Mouse (Mus musculus) neural tube, embryonic 11.5 days (tissue): Measurements from ENCODE around the gene Rab7b. TPM values are rescaled to one million over a fixed set of nuclear protein-coding genes. Genes with fewer than 3 reads are reported as not detected.
A peak's percentile ranks its signal among the peaks of the same experiment; 100 is the strongest.

ENCODE experiments used
- ATAC-seq: fragments of 200-750 bp; cut with Nextera tagmentation; 2 replicates; pipeline ENCODE4 v1.8.0; 2017; ENCODE audit warnings: moderate number of reproducible peaks, mild to moderate bottlenecking, moderate TSS enrichment, moderate library complexity; ENCODE audit not compliant: insufficient read depth, low FRiP score, low TSS enrichment
- DNase-seq: peaks from one replicate; pipeline ENCODE4 v3.0.0-alpha.2; 2015; ENCODE audit warnings: low spot score
- H3K27ac ChIP-seq: fragments of 300-500 bp; sonication (generic); 2 replicates; pipeline ENCODE4 v1.5.1; 2014; ENCODE audit warnings: low read depth, mild to moderate bottlenecking, low read length
- H3K27me3 ChIP-seq: fragments of 300-500 bp; sonication (generic); 2 replicates; pipeline ENCODE4 v1.6.1; 2014; ENCODE audit warnings: mild to moderate bottlenecking, low read length, mixed read lengths; ENCODE audit not compliant: control insufficient read depth, insufficient read depth
- H3K36me3 ChIP-seq: fragments of 300-500 bp; sonication (generic); 2 replicates; pipeline ENCODE4 v1.6.1; 2014; ENCODE audit warnings: mild to moderate bottlenecking, low read length, moderate library complexity, mixed read lengths; ENCODE audit not compliant: control insufficient read depth, insufficient read depth
- H3K4me1 ChIP-seq: fragments of 300-500 bp; sonication (generic); 2 replicates; pipeline ENCODE4 v1.6.1; 2014; ENCODE audit warnings: low read length, mixed read lengths; ENCODE audit not compliant: control insufficient read depth, insufficient read depth
- H3K4me2 ChIP-seq: fragments of 300-500 bp; sonication (generic); 2 replicates; pipeline ENCODE4 v1.6.1; 2014; ENCODE audit warnings: low read depth, mild to moderate bottlenecking, moderate library complexity
- H3K4me3 ChIP-seq: fragments of 300-500 bp; sonication (generic); 2 replicates; pipeline ENCODE4 v1.5.1; 2014; ENCODE audit warnings: low read depth, low read length
- H3K9ac ChIP-seq: fragments of 300-500 bp; sonication (generic); 2 replicates; pipeline ENCODE4 v1.6.1; 2014; ENCODE audit warnings: mild to moderate bottlenecking, low read length
- H3K9me3 ChIP-seq: fragments of 300-500 bp; sonication (generic); 2 replicates; pipeline ENCODE4 v1.6.1; 2016; ENCODE audit warnings: low read length; ENCODE audit not compliant: control insufficient read depth
- WGBS: fragments of 180-500 bp; shearing (Covaris S2); extraction: QIAGEN DNeasy Blood & Tissue Kit; methylation state at CpG from one replicate; pipeline ENCODE4 v1.1.7; 2014; 5-methylcytosine and 5-hydroxymethylcytosine counted together
- polyA plus RNA-seq: library from polyadenylated mRNA; unstranded; fragments of >200 nt; fragmentation: Nextera tagmentation; extraction: Ambion mirVana; gene quantifications from 2 replicates; pipeline ENCODE4 v1.2.1, GENCODE M21; 2014

The Rab7b gene
- polyA plus RNA-seq, 1 experiment from 2014 or later = 0.62 TPM

DNA sequence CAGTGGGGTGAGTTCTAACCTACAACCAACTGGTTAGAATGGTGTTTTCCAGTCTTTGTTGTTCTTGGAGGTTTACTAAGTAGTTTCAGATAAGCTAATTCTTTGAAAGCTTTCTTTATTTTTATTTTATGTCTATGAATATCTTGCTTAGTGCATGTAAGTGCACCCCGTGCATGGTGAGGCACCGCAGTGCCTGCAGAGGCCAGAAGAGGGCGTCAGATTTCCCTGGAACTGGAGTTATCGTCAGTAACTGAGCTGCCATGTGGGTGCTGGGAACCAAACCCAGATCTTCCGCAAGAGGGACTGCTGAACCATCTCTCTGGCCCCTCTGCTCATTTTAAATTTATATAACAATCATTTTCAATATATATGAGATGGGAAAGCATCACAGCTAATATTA is 12.9 kb downstream of the Rab7b start:
- no peaks in the 10 kb centered on the region for H3K27me3 ChIP-seq
- no peak overlapping the region for H3K4me2 ChIP-seq
- H3K27ac ChIP-seq = no peak overlapping the region
- no peak overlapping the region for H3K9ac ChIP-seq
- ATAC-seq (no peak), DNase-seq (no peak)
- no peaks in the 10 kb centered on the region for H3K36me3 ChIP-seq
- 85% methylated on average over 5 of the region's 5 CpGs for WGBS
- no peaks in the 10 kb centered on the region for H3K4me1 ChIP-seq
- no peaks in the 10 kb centered on the region for H3K9me3 ChIP-seq
- H3K4me3 ChIP-seq = no peak overlapping the region

DNA sequence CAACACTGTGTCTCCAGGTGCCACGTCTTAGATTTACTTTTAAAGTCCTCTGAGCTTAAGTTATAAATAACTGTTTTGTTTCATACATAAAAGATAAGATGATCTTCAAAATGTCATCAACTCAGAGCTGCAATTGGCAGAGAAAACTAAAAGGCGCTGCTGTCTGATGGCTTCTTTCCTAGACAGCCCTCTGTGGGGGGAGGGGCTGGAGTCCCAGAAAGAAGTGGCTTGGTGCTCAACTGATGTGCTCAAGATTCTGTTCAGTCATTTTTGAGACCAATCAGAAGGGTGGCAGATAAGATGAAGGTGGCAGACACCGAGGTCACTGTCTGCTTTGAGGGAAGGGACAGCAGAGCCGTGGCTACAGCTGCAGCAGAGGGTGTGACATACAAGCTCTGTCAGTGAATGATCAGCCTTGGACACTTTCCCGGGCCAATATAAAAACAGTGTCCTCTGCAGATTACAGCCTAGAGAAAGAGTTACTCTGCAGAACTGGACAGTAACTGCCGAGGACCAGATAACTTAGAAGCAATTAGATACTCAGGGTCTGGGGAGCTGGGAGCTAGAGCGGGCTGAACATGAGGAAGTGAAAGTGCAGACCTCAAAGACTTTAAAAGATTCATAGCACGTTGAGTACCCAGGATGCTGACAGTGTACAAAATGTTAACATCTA is 13.7 kb downstream of the Rab7b start:
- Histone ChIP-seq H3K4me3 (no peak overlapping the region), H3K4me2 (no peak overlapping the region), H3K27ac (no peak overlapping the region), H3K27me3 (no peaks in the 10 kb centered on the region), H3K9me3 (no peaks in the 10 kb centered on the region), H3K4me1 (no peaks in the 10 kb centered on the region), H3K9ac (no peak overlapping the region), H3K36me3 (no peaks in the 10 kb centered on the region)
- ATAC-seq = no peak
- 79% methylated on average over 8 of the region's 8 CpGs for WGBS
- DNase-seq = no peak

DNA sequence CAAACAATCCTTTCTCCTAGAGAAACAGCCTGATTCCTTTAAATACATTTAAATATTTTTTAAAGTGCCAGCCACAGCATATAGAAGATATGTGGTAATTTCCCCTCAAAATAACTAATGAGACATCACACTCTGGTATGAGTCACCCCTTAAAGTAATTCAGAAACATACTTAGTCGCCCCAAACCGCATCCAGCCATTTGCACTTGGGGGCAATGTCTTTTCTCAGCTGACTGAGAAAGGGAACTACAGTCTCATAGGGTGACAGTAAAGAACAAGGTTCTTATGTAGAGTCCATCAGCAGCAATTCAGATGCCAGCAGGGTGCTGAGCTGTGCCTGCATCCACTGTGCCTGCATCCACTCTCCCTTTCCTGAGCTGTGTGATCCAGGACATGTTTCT is 15.0 kb downstream of the Rab7b start:
- H3K9ac ChIP-seq = no peak overlapping the region
- H3K36me3 ChIP-seq = no peaks in the 10 kb centered on the region
- WGBS = 88% methylated on average over 2 of the region's 2 CpGs
- H3K4me3 ChIP-seq = no peak overlapping the region
- H3K4me2 ChIP-seq = no peak overlapping the region
- ATAC-seq = no peak
- no peaks in the 10 kb centered on the region for H3K9me3 ChIP-seq
- no peak overlapping the region for H3K27ac ChIP-seq
- no peaks in the 10 kb centered on the region for H3K27me3 ChIP-seq
- DNase-seq = no peak
- H3K4me1 ChIP-seq = no peaks in the 10 kb centered on the region

DNA sequence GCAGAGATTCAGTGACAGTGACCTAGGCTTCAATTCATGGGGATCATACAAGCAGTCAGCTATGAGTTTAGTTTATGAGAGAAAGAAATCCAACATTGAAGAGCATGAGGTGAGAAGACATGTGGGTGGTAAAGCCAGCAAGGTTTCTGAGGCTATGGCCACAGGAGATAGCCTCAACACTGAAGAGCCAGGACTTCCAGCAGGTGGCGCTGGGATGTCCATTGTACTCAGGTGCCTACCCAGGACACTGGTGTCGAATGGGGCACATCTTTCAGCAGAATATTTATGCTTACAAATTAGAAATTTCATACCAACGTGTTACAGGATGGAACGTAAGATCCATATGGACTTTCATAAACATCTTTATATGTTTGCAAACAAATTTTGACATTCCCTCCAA is 19.8 kb downstream of the Rab7b start:
- WGBS = 25% methylated on average over 4 of the region's 4 CpGs
- no peaks in the 10 kb centered on the region for H3K4me1 ChIP-seq
- H3K9ac ChIP-seq = no peak overlapping the region
- H3K27me3 ChIP-seq = no peaks in the 10 kb centered on the region
- no peak overlapping the region for H3K4me2 ChIP-seq
- ATAC-seq (no peak), DNase-seq (peak; percentile 56)
- no peak overlapping the region for H3K4me3 ChIP-seq
- H3K9me3 ChIP-seq = no peaks in the 10 kb centered on the region
- H3K36me3 ChIP-seq = no peaks in the 10 kb centered on the region
- H3K27ac ChIP-seq = no peak overlapping the region

DNA sequence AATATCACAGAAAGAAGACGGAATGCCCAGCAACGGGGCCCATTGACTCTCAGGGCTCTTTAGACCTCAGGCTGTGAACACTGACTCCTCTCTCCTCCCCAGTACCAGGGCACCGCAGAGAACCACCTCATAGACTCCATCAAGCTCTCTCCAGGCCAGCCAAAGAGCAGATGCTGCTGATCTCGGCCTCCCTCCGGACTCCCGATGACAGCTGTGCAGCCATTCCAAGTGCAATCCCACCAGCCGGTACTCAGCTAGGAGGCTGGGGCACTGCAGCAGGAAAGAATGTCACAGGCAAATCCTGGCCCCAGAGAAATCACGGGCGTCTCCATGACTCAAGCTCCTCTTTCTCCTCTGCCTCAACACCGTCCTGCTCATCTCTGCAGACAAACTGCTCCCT is 23.0 kb downstream of the Rab7b start:
- H3K4me3 ChIP-seq = no peak overlapping the region
- H3K4me2 ChIP-seq = no peak overlapping the region
- 84% methylated on average over 10 of the region's 10 CpGs for WGBS
- no peaks in the 10 kb centered on the region for H3K4me1 ChIP-seq
- no peaks in the 10 kb centered on the region for H3K36me3 ChIP-seq
- H3K9me3 ChIP-seq = no peaks in the 10 kb centered on the region
- H3K27ac ChIP-seq = no peak overlapping the region
- H3K27me3 ChIP-seq = no peaks in the 10 kb centered on the region
- ATAC-seq (no peak), DNase-seq (no peak)
- H3K9ac ChIP-seq = no peak overlapping the region

DNA sequence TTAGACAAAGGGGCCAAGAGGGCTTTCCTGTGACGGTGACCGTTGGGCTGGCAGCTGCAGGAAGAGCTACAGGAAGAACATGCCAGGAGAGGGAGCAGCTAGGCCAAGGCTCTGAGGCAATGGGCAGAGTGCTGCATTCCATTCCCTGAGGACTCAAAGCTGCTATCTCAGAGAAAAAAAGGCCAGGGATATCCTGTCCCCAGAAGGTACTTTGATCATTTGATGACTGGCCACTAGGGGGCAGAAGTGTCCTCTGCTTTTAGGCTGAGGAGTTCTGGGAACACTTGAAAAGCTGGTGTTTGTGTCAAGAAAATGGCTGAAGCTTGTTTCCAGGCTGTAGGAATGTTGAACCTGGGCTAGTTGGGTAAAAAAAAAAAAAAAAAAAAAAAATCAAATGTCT is 23.9 kb downstream of the Rab7b start:
- ATAC-seq = no peak
- H3K4me2 ChIP-seq = no peak overlapping the region
- no peaks in the 10 kb centered on the region for H3K9me3 ChIP-seq
- no peak overlapping the region for H3K9ac ChIP-seq
- 49% methylated on average over 2 of the region's 2 CpGs for WGBS
- no peak overlapping the region for H3K4me3 ChIP-seq
- H3K36me3 ChIP-seq = no peaks in the 10 kb centered on the region
- H3K27me3 ChIP-seq = no peaks in the 10 kb centered on the region
- DNase-seq = peak; percentile 78
- no peak overlapping the region for H3K27ac ChIP-seq
- H3K4me1 ChIP-seq = no peaks in the 10 kb centered on the region

DNA sequence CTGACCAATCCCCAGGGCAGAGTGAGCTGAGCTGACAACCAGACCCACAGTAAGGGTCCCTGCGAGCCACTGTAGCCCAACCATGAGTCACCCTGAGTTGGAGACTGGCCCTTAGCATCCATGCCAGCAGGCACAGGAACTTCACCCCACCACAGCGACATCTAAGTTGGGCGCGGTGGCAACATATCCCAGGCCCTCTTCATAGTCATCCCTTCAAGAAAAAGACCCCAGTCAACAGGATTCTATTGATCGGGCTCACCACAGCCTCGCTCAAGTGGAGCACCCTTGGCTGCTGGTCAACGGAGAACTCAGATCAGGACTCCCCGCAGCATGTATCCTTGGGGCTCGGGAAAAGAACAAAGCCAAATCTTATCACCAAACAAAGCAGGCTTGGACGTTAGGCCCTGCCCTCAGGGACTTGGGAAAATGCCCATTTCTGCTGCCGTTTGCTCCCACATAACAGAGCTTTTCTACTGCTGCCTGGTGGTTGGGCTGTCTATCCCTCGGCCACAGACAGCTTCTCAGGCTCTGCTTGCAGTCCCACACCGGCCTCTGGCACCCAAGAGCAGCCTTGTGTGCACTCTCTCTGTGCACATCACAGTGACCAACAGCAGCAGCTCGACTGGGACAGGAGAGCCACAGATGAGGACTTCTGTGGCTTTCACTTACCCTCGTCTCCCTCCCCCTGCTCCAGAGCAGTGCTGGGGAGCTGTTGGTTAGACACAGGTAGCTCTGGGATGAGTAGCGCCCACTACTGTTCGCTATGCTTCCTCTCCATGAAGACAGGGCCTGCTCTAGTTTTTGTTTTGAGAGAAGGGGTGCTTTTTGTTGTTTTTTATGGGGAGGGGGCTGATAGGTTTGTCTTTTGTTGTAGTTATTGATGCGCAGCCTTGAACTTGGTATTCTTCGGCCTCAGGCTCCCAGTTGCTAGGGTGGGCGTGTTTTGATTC is 26.2 kb downstream of the Rab7b start:
- no peaks in the 10 kb centered on the region for H3K9me3 ChIP-seq
- DNase-seq (no peak), ATAC-seq (no peak)
- no peaks in the 10 kb centered on the region for H3K4me1 ChIP-seq
- 73% methylated on average over 20 of the region's 20 CpGs for WGBS
- no peaks in the 10 kb centered on the region for H3K27me3 ChIP-seq
- H3K27ac ChIP-seq = no peak overlapping the region
- H3K4me2 ChIP-seq = no peak overlapping the region
- no peaks in the 10 kb centered on the region for H3K36me3 ChIP-seq
- H3K9ac ChIP-seq = no peak overlapping the region
- no peak overlapping the region for H3K4me3 ChIP-seq

DNA sequence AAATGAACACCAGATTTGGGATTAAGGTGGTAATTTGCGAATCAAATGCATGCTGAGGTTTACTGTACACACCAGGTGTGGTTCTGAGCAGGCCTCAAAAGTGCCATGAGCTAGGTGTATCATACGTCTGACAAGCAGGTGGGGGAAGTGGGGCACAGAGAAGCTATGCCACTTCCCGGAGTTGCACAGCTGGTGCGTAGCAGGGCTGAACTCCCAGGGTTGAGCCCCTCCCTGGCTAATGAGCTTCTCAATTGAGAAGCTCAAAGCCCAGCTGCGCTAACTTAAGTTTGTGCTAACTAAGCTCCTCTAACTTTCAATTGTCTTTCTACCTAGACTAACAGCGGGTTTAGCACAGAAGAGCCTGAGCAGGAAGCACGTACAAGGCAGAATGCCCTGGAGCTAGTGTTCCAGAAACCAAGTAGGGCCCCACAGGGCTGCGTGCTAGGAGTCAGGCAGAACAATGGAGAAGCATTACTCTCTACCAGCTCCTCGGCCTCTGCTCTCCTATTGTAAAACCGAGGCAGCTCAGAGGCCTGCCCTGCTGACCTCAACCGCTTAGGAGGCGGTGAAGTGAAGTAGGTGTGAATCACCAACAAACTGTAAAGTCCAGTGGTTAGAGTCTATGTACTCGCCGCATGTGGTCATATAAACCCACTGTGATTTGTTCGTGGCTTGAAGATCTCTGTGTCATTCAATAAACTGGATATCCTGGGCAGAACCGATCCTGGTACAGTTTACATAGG is 30.6 kb downstream of the Rab7b start:
- Histone ChIP-seq H3K9ac (no peak overlapping the region), H3K36me3 (no peaks in the 10 kb centered on the region), H3K4me2 (no peak overlapping the region), H3K4me1 (no peaks in the 10 kb centered on the region), H3K27ac (no peak overlapping the region), H3K9me3 (no peaks in the 10 kb centered on the region), H3K4me3 (no peak overlapping the region), H3K27me3 (no peaks in the 10 kb centered on the region)
- DNase-seq (no peak), ATAC-seq (no peak)
- whole genome bisulfite sequencing = 62% methylated on average over 16 of the region's 16 CpGs
